Mouse (Mus musculus) spleen, postnatal 10 days (tissue): ENCODE results near the gene Atp9a.

Experiments used
- DNase-seq, 2 experiments: peaks; one replicate each; pipeline ENCODE4 v3.0.0; 2021 to 2022; ENCODE audit warnings: low spot score in 2 of 2

The Atp9a gene

DNA sequence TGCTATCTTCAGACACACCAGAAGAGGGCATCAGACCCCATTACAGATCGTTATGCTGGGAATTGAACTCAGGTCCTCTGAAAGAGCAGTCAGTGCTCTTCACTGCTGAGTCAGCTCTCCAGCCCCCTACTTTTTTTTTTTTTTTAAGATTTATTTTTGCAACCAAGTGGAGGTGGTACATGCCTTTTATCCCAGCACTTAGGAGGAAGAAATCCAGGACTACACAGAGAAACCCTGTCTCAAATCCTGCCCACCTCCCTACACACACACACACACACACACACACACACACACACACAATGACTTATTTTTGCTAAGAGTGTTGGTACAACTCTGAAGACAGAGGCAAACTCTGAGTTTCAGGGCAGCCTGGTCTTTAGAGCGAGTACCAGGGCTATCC lies 59.5 kb downstream of the Atp9a start:
- no peak for DNase-seq

DNA sequence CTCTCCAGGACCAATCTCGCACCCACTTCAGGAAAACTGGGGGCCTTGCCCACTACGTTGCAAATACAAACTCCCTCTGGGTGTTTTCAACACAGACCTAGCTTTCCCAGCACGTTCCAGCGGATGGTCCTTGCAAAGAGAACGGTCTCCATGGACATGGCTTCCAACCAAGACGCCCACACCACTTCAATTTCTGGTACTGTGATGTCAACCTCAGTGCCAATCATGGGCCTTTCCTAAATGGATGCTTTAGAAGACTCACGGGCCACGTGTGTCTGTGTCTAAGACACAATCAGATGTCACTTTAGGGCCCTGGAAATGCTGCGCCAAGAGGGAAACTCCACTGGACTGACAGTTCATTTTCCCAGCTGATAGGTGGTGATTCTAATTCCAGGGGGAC lies 60.7 kb downstream of the Atp9a start:
- DNase-seq = no peak

DNA sequence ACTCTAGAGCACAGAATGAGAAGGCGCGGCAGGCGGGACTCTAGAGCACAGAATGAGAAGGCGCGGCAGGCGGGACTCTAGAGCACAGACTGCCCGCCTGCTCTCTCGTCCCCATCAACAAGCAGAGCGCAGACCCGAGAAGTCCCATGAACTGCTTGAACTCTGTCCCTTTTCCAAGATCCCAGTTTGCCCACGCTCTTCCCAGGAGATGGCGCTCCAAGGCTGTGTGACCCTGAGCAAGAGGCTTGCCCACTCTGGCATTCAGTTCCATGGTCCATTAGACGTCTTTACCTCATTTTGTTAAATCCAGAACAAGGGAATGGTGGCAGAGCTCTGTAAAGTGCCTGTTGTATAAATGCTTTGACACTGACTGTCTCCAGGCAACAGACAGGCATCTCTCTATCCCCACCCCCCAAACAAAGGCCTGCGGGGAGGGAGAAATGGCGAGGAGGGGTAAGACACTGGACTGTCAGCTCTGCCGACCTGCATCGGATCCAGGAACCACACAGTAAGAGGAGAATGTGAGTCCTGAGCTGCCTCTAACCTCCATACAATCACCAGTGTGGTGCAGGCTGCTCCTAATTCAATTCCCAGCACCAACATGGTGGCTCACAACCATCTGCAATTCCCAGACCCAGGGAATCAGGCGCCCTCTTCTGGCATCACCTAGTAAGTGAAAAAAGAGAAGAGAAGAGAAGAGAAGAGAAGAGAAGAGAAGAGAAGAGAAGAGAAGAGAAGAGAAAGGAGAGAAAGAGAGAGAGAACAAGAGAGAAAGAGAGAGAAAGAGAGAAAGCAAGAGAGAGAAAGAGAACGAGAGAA lies 62.6 kb downstream of the Atp9a start:
- DNase-seq = no peak

DNA sequence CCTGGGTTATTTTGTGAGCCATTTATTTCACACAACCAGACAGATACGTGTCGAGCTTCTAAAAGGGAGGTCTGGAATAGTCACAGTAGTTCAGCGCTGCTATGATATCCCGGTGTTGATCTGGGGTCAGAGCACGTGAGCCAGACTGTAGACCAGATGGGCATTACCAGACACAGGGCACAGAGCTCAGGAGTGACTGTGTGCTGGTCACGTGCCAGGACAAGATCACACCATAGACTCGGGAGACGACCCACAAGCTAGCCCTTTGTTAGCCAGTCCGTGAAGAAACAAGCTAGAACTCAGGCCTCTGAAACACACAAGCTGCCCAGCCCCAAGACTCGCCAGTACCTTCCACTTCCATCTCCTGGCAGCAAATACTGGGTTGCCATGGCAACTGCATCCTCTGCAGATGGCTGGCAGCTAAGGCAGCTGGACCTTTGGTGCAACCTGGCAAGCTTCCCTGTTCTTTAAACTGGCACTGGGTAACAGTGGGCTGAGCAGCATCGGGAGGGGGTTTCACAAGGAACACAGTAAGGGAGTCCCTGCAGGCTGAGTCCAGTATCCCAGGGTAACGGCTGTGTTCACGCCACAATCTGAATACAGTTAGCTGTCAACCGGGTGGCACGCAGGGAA lies 63.4 kb downstream of the Atp9a start:
- no peak for DNase-seq

DNA sequence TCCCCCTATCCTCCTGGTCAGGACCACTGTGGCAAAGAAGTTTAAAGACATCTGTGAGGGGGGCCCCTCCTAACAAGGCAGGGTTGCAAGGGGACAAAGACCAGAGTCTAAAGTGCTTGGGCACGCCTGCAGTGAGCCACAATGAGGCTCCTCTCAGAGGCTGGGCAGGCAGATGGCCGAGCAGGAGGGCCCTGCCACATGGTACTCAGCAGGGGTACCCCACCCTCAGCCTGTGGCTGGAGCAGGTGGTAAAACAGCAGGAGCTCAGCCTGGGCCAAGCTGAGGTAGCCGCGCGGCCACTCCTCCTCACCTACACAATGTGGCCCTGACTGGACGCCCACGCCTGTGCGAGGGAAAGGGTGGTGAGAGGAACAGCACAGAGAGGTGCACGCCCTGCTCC lies 64.6 kb downstream of the Atp9a start:
- no peak for DNase-seq

DNA sequence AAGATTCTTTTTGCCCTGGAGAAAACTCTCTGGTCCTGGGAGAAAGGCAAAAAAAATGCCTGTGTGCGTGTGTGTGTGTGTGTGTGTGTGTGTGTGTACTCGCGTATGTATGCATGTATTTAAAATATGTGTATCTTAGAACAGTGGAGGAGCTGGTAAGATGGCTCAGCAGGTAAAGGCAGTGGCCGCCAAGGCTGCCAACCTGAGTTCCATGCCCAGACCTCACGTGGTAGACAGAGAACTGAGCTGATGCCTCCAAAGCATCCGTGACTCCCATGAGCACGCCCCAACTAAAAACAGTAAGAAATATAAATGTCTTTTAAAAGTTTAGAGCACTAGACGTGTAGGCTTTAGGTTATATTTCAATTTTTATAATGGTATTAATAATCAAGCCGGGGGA lies 70.5 kb downstream of the Atp9a start:
- no peak for DNase-seq

DNA sequence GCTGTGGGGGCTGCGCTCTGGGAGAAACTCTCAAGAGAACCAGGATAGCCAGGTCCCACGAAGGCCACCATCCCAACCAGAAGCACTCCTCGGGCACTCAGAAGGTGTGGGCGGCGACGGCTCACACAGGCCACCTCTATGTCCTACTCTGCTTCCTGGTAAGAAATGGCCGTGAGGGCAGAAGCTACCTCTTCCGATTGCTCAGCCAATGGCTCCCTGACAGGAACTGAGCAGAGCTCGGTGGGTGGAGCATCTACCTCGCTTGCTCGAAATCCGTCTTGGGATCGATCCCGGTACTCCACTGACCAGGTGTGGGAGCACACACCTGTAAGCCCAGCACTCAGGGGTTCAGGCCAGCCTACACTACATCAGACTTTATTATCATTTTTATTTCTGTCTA lies 72.0 kb downstream of the Atp9a start:
- DNase-seq = no peak

DNA sequence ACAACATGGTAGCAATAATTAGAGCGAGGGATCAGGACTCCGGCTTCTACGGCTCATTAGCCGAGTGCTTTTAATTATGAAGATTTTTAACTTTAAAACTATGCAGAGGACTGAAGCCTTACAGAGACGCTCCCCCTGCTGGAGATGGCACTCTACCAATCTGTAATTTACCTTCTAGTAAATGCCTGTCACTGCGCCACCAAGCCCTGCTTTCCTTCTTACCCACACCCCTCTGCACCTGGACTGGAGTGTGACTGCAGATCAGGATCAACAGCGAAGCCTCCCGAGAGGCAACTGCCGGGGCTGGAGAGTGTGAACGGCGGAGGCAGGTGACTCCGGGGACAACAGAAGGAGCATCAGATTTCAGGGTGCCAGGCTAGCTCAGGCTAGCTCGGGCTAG lies 72.4 kb downstream of the Atp9a start:
- no peak for DNase-seq

DNA sequence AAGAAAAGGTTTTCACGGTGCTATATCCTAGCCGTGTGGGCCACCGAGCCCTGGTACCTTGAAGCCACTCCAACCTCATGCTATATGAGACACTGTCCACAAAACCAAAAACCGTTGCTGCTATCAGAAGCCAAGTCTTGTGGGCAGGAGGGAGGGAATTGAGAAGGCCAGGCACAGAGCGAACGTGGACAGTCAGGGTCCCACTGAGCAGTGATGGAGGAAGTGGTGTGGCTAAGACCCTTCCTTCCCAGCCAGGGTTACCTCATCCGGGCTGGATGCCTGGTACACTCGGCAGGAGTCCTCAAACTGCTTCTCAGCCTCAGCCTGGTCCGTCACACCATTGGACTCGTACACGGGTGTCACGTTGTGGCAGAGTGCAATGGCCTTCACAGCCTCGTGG lies 74.5 kb downstream of the Atp9a start:
- DNase-seq = no peak

DNA sequence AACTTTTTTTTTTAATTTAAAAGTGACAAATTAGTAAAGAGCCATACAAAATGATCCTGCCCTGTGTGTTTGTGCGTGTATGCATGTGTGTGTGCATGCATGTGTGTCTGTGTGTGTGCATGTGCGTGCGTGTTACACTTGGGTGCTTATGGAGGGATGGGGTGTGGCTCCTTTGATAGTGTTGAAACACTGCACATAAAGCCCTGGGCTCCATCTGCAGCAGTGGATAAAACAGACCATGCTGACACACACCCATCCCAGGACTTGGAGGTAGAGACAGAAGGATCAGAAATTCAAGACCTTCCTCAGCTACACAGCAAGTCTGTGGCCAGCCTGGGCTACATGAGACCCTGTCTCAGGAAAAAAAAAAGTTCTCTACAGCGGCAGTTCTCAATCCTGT lies 76.5 kb downstream of the Atp9a start:
- DNase-seq = no peak

DNA sequence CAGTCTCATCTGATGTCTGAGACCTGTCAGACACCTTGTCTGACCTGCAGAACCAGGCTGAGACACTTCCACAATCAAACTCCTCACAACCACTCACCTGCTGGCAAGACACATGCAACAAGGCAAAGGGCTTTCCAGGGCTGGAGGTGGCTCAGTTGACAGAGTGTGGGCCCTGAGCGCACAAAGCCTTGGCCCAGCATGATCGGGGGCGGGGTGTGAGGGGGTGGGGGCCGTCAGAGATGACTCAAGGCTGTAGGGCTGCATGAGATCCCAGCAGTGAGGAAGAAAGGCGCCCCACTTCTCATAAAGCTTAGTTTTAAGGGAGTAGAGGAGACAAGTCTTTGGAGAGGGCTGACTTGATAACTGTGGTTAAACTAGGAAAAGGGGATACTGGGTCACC lies 78.5 kb downstream of the Atp9a start:
- no peak for DNase-seq

DNA sequence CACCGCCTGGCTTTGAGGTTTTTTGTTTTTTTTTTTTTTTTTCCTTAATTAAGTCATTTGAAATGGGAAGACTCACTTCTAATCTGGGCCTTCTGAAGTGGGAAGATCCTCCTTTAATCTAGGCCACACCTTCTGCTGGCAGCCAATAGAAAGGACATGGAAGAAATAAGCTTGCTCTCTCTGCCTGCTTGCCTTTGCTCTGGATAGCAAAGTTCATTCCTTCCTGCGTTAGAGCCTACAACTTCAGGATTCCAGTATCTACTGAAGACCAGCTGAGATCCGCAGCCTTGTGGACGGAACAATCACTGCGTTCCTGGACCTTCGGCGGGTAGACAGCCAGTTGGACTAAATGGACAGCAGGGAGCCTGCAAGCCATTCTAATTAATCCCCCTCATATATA lies 79.0 kb downstream of the Atp9a start:
- DNase-seq = no peak

DNA sequence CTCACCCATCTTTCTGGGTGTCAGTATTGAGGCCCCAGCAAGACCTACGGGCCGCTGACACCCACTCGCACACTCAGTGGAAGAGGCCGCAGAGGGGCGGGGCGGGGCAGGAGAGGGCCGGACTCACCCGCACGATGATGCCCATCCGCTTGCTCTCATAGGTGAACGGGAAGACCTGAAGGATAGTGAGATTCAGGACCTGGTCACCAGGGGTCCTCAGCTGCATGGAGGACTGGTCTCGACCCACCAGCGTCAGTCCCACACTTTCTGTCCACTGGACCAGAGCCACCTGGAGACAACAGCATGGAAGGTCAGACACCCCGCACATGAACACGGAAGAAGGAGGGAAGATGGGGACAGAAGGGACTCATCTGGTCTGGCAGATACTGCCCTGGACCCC lies 80.4 kb downstream of the Atp9a start:
- no peak for DNase-seq

DNA sequence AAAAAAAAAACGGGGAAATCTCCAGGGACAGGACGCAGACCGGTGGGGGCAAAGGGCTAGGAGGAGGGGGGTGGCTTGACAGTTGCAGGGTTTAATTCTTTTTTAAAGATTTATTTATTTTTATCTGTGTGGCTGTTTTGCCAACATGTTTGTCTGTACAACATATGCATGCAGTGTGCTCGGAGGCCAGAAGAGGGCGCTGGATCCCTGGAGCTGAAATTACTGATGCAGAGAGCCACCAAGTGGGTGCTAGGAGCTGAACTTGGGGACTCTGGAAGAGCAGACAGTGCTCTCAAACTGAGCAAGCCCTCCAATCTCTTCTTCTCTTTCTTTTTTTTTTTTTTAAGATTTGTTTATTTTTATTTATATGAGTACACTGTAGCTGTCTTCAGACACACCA lies 81.9 kb downstream of the Atp9a start:
- peak in 1 of 2 experiments; percentile 30 for DNase-seq

DNA sequence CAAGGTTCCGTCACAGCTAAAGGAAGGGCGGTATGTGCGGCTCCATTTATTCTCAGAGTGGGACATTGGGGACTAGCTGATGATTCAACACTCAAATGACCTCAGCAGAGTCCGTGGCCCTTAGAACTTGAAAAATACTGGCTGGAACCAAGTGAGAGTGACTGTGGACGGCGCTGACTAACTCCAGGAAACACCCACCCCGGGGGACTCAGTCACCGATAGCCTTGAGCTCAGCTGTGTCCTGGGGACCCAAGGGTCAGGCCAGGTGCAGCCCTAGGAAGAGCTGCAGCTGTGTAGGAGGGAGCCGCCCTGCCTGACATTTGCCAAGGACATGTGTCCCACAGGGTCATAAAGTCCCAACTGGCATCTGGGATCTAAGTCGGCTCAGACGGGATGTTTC lies 83.7 kb downstream of the Atp9a start:
- DNase-seq = no peak

DNA sequence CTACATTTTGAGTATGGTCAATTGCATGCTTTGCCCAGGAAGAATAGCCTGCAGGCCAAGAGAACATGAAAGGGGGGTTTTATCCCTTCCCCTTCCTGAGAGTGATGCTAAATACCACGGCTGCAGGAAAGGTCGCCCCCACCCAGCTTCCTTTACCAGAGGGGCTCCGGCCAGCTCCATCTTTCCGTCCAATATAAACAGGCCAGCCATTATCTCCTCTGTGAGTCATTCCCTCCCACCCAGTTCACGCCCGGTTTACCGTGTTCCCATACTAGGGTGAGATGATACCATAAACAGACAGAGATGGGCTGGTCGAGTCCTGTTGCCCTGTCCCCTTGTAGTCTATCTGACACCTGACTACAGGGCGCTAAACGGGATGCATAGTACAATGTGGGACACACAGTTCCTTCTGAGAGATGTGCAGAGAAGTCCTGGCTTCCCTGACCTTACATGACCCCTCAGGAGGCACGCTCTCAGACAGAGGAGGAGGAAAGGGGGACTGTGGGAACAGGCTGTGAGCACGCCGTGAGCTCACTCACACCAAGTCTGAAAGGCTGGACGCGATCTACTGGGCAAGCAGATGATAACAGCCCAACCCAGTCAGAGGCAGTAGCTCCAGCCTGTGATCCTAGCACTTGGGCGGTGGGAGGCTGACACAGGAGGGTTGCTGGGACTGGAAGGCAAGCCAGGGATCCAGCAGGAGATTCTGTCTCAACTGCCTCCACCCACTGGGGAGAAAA lies 85.5 kb downstream of the Atp9a start:
- DNase-seq = no peak

DNA sequence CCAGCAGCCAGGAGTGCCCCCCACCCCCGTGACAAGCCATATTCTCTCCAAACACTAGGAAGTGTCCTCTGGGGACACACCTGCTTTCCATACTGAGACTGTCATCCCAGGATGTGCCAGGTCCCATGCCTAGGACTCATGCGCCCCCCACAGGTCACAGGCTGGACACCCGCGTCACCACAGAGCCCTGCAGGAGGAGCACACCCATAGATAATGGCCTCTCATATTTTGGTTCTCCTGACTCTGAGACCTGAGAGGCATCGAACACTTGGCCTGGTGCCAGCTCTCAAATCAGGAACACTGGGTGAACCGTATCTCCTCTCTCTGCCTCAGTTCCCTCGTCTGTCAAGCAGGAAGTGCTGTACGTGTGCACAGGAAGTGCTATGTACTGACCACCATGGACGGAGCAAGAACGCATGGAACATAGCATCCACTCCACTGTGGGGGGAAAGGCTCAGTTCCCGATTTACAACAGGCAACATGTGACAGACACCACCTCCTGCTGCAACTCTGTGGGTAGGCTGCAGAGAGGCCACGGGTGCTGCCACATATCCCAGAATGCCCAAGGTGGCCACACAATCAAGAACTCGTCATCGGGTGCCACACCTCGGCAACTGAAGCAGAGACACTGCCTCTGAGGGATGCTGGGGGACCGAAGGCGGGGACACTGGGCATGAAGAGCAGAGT lies 87.1 kb downstream of the Atp9a start:
- no peak for DNase-seq

DNA sequence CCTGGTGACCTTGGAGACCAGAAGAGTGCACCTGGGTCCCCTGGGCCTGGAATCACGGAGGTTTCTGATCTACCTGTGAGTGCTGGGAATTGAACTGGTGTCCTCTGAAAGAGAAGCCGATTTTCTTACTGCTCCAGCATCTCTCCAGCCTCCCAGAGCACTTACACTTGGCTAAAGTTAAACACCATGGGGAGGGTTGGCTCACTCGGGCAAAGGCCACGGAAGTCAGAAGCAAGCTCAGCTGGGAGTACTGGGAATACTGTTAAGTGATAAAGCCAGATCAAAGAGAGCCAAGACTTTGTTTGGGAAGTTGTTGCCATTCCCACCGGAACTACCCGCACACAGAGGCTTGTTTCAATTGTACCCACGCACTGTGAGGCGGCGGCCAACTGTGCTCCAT lies 87.7 kb downstream of the Atp9a start:
- no peak for DNase-seq

DNA sequence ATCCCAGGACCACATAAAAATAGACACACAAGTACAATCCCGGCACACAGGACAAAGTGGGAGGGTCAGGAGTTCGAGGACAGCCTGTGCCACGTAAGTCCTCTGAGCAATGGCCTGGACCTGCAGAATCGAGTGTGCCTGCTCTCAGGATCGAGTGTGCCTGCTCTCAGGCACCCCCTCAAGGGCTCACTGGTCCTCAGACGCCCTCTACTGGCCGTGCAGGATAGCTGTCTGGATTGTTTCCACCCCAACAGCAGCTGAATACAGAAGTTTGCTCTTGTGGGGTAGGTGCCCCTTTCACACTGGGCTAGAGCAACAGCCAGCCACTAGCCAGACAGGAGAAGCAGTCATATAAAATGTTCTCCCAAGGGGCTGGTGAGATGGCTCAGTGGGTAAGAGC lies 90.5 kb downstream of the Atp9a start:
- peak in 1 of 2 experiments; percentile 45 for DNase-seq

DNA sequence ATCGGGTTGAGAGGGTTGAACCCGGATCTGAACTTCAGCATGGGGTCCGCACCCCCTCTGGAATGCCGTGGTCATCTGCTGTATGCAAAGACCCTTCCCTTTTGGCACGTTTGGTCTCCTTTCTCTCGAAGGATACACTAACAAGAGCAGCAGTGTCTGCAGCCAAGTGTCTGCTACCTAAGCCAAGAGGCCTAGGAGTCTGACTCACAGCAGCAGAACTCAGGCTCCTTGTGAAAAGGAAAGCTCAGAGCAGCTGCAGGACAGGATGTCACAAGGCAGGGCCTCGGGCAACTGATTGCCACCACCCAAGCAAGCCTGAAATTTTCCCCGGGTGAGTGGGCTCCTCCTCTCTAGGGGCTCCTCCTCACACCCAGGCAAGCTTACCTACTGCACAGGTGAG lies 94.0 kb downstream of the Atp9a start:
- DNase-seq = no peak

DNA sequence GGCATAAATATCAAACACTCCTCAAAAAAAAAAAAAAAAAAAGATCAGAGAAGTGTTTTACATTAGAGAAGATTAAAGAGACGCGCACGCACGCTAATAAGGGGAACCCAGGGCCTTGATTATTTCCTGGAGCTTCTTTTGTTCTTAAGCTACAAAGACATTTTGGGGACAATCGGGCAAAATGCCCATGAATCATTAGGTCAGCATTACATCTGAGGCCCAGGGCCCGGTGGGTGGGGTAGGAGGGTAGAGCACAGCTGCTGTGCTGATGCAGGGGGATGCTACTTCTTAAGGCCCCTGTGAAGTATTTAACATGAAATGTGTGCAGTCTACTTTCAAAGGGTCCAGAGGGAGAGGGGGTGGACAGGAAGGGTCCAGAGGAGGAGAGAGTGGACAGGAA lies 97.4 kb downstream of the Atp9a start:
- no peak for DNase-seq

DNA sequence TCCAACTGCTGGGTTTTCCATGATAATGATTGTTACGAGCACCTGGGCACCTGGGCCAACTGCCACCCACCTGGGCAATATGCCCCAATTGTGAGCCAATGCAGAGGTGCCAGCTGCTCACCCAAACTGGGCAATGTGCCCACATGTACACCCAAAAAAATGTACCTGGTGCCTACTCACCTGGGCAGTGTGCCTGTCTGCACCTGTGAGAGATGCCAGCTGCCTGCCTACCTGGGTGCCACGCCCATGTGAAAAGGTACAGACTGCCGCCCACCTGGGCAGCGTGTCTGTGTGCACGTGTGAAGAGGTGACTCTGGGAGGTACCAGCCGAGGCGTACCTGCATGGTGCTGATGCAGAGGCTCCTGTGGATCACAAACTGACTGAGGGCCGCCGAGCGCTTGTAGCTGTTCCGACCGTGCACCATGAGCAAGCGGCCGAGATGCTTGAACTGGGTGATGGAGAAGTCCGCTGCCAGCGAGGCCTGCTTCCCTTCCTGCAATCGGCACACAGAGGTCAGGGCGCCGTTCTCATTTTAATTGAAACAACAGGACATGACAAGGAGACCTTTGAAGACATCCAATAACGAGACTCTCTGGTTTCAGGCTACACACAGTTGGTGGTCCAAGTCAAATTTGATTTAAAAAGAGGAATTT lies 98.6 kb downstream of the Atp9a start:
- DNase-seq = no peak
